11 mouse cellular contexts compared by ENCODE assay signal in genomic region chr10:60820552-60820951, GRCm38 (mm10). TPM values are rescaled to one million over a fixed set of nuclear protein-coding genes. Genes with fewer than 3 reads are reported as not detected.
A peak's percentile ranks its signal among the peaks of the same experiment; 100 is the strongest.
DNase-seq lines count a peak whose midpoint lies in the region; ATAC-seq and TF ChIP-seq lines count a peak whose summit lies in the region.
"Had no signal": no experiment of that assay in that cellular context is flagged by ENCODE, and none has a peak within 500 bp of the region (broad histone marks: within the 10 kb centered on the region; RNA-seq: fewer than 3 reads in every experiment).

No protein-coding gene starts in this region.

- TF ChIP-seq CTCF in left cerebral cortex, adult 2 months (IDR thresholded peaks at IDR 0.05) = no peak
- TF ChIP-seq CTCF in heart, postnatal 0 days (IDR thresholded peaks at IDR 0.05; ENCODE audit: low read depth) = no peak

- 83% methylated on average over 11 of the region's 11 CpGs for WGBS in heart, postnatal 0 days

- no peak overlapping the region; the same call in 1 of the 2 replicates for H3K9ac ChIP-seq in heart, postnatal 0 days (replicated peaks; ENCODE audit: low read depth, low read length)
- H3K9ac ChIP-seq: liver, embryonic 13.5 days; midbrain, embryonic 12.5 days had no signal

- no peaks in the 10 kb centered on the region for H3K9me3 ChIP-seq in heart, postnatal 0 days (replicated peaks; ENCODE audit: control insufficient read depth, low read length)
- H3K9me3 ChIP-seq: liver, embryonic 13.5 days; midbrain, embryonic 12.5 days had no signal

- H3K27me3 ChIP-seq in heart, postnatal 0 days (ENCODE audit: control insufficient read depth, insufficient read depth, low read length) = no peaks in the 10 kb centered on the region

- DNase-seq in adrenal gland, postnatal 25 days = peak; percentile 38
- no peak for DNase-seq in adrenal gland, adult 2 months
- no peak for DNase-seq in left cerebral cortex, adult 2 months (ENCODE audit: extremely low spot score in 1 of 2, low spot score in 2 of 2)
- DNase-seq in left cerebral cortex, postnatal 14 days (ENCODE audit: low spot score in 2 of 2) = no peak
- DNase-seq in cerebellum, postnatal 10 days = peak; percentile 99
- DNase-seq in heart, postnatal 0 days (ENCODE audit: low spot score) = no peak
- no peak for DNase-seq in thymus, postnatal 36 days
- no peak for DNase-seq in right cerebral cortex, postnatal 25 days
- DNase-seq: liver, embryonic 13.5 days had no signal

- H3K27ac ChIP-seq in left cerebral cortex, adult 2 months = peak overlapping the region; percentile 34; the same call in 1 of the 2 replicates
- peak overlapping the region; percentile 7 for H3K27ac ChIP-seq in heart, postnatal 0 days (ENCODE audit: low read depth)
- H3K27ac ChIP-seq: liver, embryonic 13.5 days; midbrain, embryonic 12.5 days had no signal

- peaks cover 73% of the 10 kb centered on the region for H3K4me1 ChIP-seq in heart, postnatal 0 days (ENCODE audit: control insufficient read depth, insufficient read depth)

- H3K36me3 ChIP-seq in heart, postnatal 0 days (replicated peaks; ENCODE audit: control insufficient read depth, insufficient read depth, low read length) = no peaks in the 10 kb centered on the region
- H3K36me3 ChIP-seq: liver, embryonic 13.5 days; midbrain, embryonic 12.5 days had no signal

- no peak for ATAC-seq in heart, postnatal 0 days (ENCODE audit: insufficient read depth, low read depth)
- ATAC-seq: inflammation-experienced regulatory T-cells, adult 6 months had no signal

- no peak overlapping the region for H3K4me3 ChIP-seq in left cerebral cortex, adult 2 months
- no peak overlapping the region for H3K4me3 ChIP-seq in heart, postnatal 0 days (ENCODE audit: low read depth, low read length)
- H3K4me3 ChIP-seq: liver, embryonic 13.5 days; midbrain, embryonic 12.5 days had no signal

- TF ChIP-seq EP300 in heart, postnatal 0 days (IDR thresholded peaks at IDR 0.05; ENCODE audit: low read depth) = no peak

- intact Hi-C loops in left cerebral cortex, adult 2 months (cut with DNase I) = no loop called here
- intact Hi-C loops in left cerebral cortex, postnatal 14 days (cut with DNase I) = no loop called here

- no peak overlapping the region for H3K4me2 ChIP-seq in heart, postnatal 0 days (ENCODE audit: low read depth, low read length)
- H3K4me2 ChIP-seq: liver, embryonic 13.5 days; midbrain, embryonic 12.5 days had no signal

RNA-seq across cellular contexts. Expression of gene Unc5b, which starts 10.8 kb away (rescaled TPM):
- total RNA-seq in adrenal gland, postnatal 25 days (2021) = 5.5 and 8.0 TPM in 2 replicates
- total RNA-seq in adrenal gland, adult 2 months (2021) = 1 to 10 TPM; 5.9 to 6.2 TPM
- polyA plus RNA-seq in adrenal gland, adult 2 months (2012; rRNA removed) = 9.4 and 9.9 TPM in 2 replicates
- 10 to 100 TPM in 1 of 2 experiments, 1 to 10 TPM in 1; 9.0 to 10.3 TPM for total RNA-seq in left cerebral cortex, adult 2 months (2021)
- total RNA-seq in left cerebral cortex, postnatal 14 days (2021) = 10 to 100 TPM in 1 of 2 experiments, 1 to 10 TPM in 1; 7.6 to 12.3 TPM
- total RNA-seq in heart, postnatal 0 days (2014; rRNA removed; ENCODE audit: low replicate concordance) = 50.5 and 63.2 TPM in 2 replicates
- polyA plus RNA-seq in heart, postnatal 0 days (2015; fragmentation: Nextera tagmentation; extraction: Ambion mirVana) = 4.9 and 5.0 TPM in 2 replicates

Comparison
In these comparisons a context has a peak if more than half of its experiments do, and no peak if none do; other contexts are left out.
1. DNase-seq: peak in adrenal gland, postnatal 25 days (single experiment) and cerebellum, postnatal 10 days (2 of 2); none in adrenal gland, adult 2 months (single experiment), left cerebral cortex, adult 2 months (0 of 2), left cerebral cortex, postnatal 14 days (0 of 2), heart, postnatal 0 days (single experiment), thymus, postnatal 36 days (0 of 2) and right cerebral cortex, postnatal 25 days (single experiment).